Mouse (Mus musculus) ES-Bruce4 (cell line): ENCODE measurements around the gene Dnajc11. TPM values are rescaled to one million over a fixed set of nuclear protein-coding genes. Genes with fewer than 3 reads are reported as not detected.

Experiments used
- H3K27ac ChIP-seq: 2 replicates; pipeline ENCODE4 v1.5.1; 2012; ENCODE audit warnings: low read length, inconsistent platforms; ENCODE audit not compliant: insufficient read depth
- H3K27me3 ChIP-seq: 2 replicates; pipeline ENCODE4 v1.6.1; 2012; ENCODE audit warnings: mild to moderate bottlenecking, low read length, inconsistent platforms; ENCODE audit not compliant: control insufficient read depth, poor library complexity, insufficient read depth, severe bottlenecking
- H3K36me3 ChIP-seq: 2 replicates; pipeline ENCODE4 v1.6.1; 2012; ENCODE audit warnings: inconsistent platforms, mild to moderate bottlenecking, low read length, moderate library complexity; ENCODE audit not compliant: control insufficient read depth, poor library complexity, insufficient read depth, severe bottlenecking
- H3K4me1 ChIP-seq: one replicate; pipeline ENCODE4 v1.8.1; 2011; ENCODE audit warnings: low read length; ENCODE audit not compliant: control insufficient read depth, insufficient read depth
- H3K4me3 ChIP-seq: 2 replicates; pipeline ENCODE4 v1.5.1; 2011; ENCODE audit warnings: low read depth, mild to moderate bottlenecking, low read length
- H3K9ac ChIP-seq: 2 replicates; pipeline ENCODE4 v1.6.1; 2012; ENCODE audit warnings: low read depth, mild to moderate bottlenecking, inconsistent platforms; ENCODE audit not compliant: poor library complexity, severe bottlenecking
- H3K9me3 ChIP-seq: replicated peaks from 2 replicates; pipeline ENCODE4 v1.6.1; 2012; ENCODE audit warnings: mild to moderate bottlenecking, low read length, inconsistent platforms; ENCODE audit not compliant: control insufficient read depth, poor library complexity, insufficient read depth, severe bottlenecking
- CTCF ChIP-seq: IDR thresholded peaks from one replicate; pipeline ENCODE4 v1.8.1; 2011; ENCODE audit warnings: low read depth, low read length
- EP300 ChIP-seq: IDR thresholded peaks from 2 replicates; pipeline ENCODE4 v1.6.1; 2011; ENCODE audit warnings: low read depth, low read length; ENCODE audit not compliant: insufficient read depth
- POLR2A ChIP-seq: IDR thresholded peaks from one replicate; pipeline ENCODE4 v1.8.1; 2011; ENCODE audit warnings: low read length; ENCODE audit not compliant: insufficient read depth
- polyA plus RNA-seq: library from polyadenylated mRNA; stranded (reverse); fragments of >200 nt; gene quantifications from 2 replicates; pipeline ENCODE4 v1.2.4, GENCODE M21; 2011; ENCODE audit warnings: low read depth; ENCODE audit not compliant: missing spikeins, insufficient read depth, insufficient read length

The Dnajc11 gene
- polyA plus RNA-seq, 1 experiment: 89.1 TPM

DNA sequence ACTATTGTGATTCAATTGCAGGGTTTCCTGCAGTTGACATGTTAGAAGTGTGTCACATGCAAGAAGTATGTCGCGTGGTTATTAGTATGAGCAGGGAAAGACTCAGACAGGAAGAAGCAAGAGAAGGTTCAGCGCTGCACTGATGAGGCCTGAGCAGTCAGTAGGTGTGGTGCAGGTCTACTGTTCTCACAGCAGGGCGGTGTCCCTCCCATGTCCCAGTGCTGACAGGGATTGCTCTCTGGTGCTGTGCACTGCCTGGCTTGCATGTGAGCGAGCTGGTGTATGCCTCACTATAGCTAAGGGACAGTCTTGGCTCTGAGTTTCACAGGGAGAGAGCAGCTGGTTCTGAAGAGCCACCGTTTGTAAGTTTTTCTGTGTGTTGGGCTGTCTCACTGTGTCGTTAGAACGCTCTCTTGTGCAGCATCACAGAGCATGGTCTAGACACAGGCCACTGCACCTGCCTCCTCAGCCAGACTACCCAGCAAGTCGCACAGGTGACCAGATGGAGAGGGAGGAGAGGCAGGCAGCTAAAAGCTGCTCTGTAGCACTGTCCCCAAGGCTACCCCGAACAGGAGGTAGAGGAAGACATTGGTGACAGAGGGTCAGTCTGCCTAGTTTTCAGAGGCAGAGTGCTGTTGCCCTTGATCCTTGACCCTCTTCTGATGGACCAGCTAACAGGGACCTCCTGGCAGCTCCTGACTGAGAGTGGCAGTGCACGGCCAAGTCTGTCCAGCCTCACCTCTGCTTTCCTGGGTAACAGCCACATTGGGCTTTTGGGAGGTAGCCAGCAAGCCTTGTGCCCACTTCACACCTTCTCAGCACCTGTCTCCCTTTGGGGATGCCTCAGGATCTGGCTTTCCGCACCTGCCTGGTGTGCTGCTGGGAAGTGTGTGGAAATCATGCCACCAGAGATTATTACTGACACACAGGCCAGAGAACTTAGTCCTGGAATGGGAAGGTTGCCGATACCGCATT is 15.3 kb downstream of the Dnajc11 start:
- peaks cover 2% of the 10 kb centered on the region for H3K4me1 ChIP-seq
- no peaks in the 10 kb centered on the region for H3K27me3 ChIP-seq
- no peak overlapping the region for H3K27ac ChIP-seq
- TF ChIP-seq EP300: no peak
- TF ChIP-seq CTCF: no peak
- H3K9ac ChIP-seq: no peak overlapping the region
- H3K9me3 ChIP-seq: no peaks in the 10 kb centered on the region
- peaks cover 27% of the 10 kb centered on the region for H3K36me3 ChIP-seq
- no peak overlapping the region for H3K4me3 ChIP-seq

DNA sequence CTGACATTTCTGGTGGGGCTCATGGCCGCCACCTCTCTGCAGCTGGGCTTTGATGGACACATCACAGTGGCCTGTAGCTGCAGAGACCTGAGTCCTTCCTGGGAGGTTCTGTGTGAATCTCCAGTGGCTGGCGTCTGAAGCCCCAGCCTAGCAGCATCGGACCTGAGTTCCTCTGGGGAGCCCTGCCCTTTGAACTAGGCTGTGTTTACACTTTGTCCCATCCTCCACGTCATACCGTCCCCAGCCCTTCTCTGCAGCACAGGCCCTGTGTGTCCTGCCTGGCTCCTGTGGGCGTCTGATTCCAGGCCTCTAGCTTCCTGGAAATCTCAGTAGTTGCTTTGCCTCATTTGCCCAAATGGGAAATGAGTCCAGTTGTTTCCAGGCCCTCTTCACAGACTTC is 19.7 kb downstream of the Dnajc11 start:
- H3K27ac ChIP-seq: no peak overlapping the region
- H3K4me3 ChIP-seq: no peak overlapping the region
- TF ChIP-seq EP300 (no peak), CTCF (no peak), POLR2A (no peak)
- no peaks in the 10 kb centered on the region for H3K4me1 ChIP-seq
- H3K9me3 ChIP-seq: no peaks in the 10 kb centered on the region
- H3K9ac ChIP-seq: no peak overlapping the region
- H3K27me3 ChIP-seq: no peaks in the 10 kb centered on the region
- H3K36me3 ChIP-seq: peaks cover 48% of the 10 kb centered on the region

DNA sequence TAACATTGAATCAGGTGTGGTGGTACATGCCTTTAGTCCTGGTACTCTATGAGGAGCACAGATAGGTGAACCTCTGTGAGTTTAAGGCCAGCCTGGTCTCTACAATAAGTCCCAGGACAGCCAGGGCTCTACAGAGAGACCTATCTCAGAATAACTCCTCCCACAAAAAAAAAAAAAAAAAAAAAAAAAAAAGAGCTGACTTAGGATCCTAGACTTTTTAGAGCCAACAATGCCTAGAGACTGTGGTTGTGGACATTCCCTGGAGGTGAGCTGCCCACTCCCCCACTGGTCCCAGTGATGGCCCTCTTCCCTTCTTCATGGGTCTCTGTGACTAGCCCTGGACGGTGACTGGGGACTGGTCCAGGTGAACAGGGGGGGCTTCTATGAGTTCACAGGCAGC is 22.3 kb downstream of the Dnajc11 start:
- Histone ChIP-seq H3K4me3 (no peak overlapping the region), H3K27me3 (no peaks in the 10 kb centered on the region), H3K27ac (no peak overlapping the region), H3K36me3 (peaks cover 53% of the 10 kb centered on the region), H3K9me3 (no peaks in the 10 kb centered on the region), H3K4me1 (no peaks in the 10 kb centered on the region), H3K9ac (no peak overlapping the region)
- no peak for TF ChIP-seq CTCF
- no peak for TF ChIP-seq EP300
- no peak for TF ChIP-seq POLR2A

DNA sequence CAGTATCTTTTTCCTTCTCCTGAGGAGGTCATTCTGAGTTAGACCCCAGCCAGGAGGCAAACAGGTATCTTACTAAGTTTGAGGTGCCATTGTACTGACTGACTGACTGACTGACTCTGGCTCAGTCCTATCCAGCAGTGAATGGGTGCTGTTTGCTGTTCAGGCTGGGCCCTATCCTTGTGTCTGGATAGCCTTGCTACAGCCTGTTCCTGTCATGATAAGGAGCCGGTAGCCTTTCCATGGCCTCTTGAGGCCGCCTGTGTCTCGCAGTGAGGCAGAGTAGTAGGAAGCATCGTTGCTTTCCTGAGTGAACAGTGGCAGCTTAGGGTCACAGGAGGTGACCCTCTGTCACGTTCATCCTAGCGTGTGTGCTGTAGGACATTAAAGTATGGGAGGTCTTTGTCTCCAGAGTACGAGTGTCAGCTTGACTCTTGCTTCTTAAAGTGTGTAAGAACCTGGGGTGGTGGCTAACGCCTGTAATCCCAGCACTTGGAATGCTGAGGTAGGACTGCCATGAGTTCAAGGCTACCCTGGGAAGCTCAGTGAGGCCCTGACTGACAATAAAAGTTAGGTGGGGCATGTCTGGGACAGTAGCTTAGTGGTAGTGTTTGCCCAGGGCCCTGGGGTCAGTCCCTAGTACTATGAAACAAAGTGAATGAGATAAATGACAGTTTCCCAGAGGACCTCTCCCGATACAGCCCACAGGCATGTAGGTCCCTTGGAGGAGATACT is 24.3 kb downstream of the Dnajc11 start:
- TF ChIP-seq CTCF (no peak), POLR2A (no peak), EP300 (no peak)
- H3K4me3 ChIP-seq: no peak overlapping the region
- H3K36me3 ChIP-seq: peaks cover 46% of the 10 kb centered on the region
- H3K27me3 ChIP-seq: no peaks in the 10 kb centered on the region
- no peak overlapping the region for H3K27ac ChIP-seq
- no peaks in the 10 kb centered on the region for H3K9me3 ChIP-seq
- no peaks in the 10 kb centered on the region for H3K4me1 ChIP-seq
- H3K9ac ChIP-seq: no peak overlapping the region

DNA sequence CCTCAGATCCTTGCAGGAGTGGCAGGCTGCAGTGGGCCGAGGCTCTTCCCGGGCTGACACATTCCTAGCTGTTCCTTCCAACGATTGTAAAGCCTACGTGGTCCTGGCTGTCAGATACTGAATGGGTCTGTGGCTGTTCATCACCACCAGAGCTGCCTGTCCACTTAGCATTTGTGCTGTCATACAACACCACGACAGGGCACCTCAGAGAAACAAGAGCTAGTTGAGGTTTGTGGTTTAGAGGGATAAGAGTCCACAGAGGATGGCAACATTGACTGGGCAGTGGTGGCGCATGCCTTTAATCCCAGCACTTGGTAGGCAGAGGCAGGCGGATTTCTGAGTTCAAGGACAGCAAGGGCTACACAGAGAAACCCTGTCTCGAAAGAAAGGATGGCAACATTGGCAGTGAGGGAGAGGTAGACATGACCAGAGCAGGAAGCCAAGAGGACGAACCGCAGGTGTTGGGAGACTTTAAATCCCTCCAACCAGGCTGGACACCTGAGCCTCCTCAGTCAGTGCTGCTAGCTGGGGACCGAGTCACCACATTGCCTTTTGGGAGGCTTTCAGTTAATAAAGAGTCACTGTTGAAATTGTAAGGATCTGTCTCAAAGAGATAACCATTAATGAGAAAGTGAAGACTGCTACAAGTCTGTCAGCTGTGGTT is 26.5 kb downstream of the Dnajc11 start:
- H3K27ac ChIP-seq: no peak overlapping the region
- H3K9ac ChIP-seq: no peak overlapping the region
- H3K4me3 ChIP-seq: no peak overlapping the region
- peaks cover 44% of the 10 kb centered on the region for H3K36me3 ChIP-seq
- H3K4me1 ChIP-seq: no peaks in the 10 kb centered on the region
- TF ChIP-seq EP300 (no peak), POLR2A (no peak), CTCF (no peak)
- no peaks in the 10 kb centered on the region for H3K9me3 ChIP-seq
- H3K27me3 ChIP-seq: no peaks in the 10 kb centered on the region

- TF ChIP-seq CTCF (no peak), EP300 (no peak), POLR2A (no peak)
- H3K27ac ChIP-seq: no peak overlapping the region
- no peak overlapping the region for H3K4me3 ChIP-seq
- H3K27me3 ChIP-seq: no peaks in the 10 kb centered on the region
- H3K9me3 ChIP-seq: no peaks in the 10 kb centered on the region
- H3K4me1 ChIP-seq: no peaks in the 10 kb centered on the region
- H3K36me3 ChIP-seq: peaks cover 42% of the 10 kb centered on the region
- no peak overlapping the region for H3K9ac ChIP-seq
Measured at GRCm38 (mm10) chr4:151960513-151960854, 27.0 kb downstream of the Dnajc11 start.
